Mouse (Mus musculus): ENCODE data around the gene Anapc4.
A peak's percentile ranks its signal among the peaks of the same experiment; 100 is the strongest.

DNA sequence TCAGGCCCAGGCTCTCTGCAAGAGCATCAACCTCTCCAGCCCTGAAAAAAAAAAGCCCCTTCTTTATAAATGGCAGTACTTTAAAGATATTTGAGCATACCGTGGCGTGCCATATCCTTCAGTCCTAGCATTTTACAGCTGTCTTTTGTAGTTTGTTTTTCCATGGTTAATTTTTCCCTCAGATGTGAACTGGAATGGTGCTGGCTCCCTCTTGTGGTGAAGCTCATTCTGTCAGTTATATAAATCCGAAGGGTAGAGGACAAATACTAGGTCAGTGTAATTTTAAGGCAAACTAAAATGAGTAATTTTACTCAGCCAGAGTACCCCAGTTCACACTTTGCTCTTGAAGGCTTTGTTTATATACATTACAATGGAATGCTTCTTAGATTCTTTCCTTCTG is 12.1 kb upstream of the Anapc4 start:
- 0 out of 2 replicates have a peak, but pooled peaks have one; percentile 31 for TF ChIP-seq CTCF (IDR thresholded peaks at IDR 0.05; ENCODE audit: low read depth, low read length)
- TF ChIP-seq TAL1 (conservative IDR thresholded peaks at IDR 0.05; ENCODE audit: low read depth, low read length), result no peak
- no peak for TF ChIP-seq POLR2AphosphoS5 (IDR thresholded peaks at IDR 0.05; ENCODE audit: insufficient replicate concordance, low read depth, low read length)
- no peak for TF ChIP-seq GATA1 (IDR thresholded peaks at IDR 0.05; ENCODE audit: borderline replicate concordance, low read length)
- no peak for TF ChIP-seq GATA2 (IDR thresholded peaks at IDR 0.05; ENCODE audit: borderline replicate concordance, low read depth, low read length)

All from G1E (cell line).